Mouse (Mus musculus) large intestine, adult 2 months (tissue): ENCODE results near the gene Bdh1. TPM values are rescaled to one million over a fixed set of nuclear protein-coding genes. Genes with fewer than 3 reads are reported as not detected.
"Not testable (repeated sequence)": the region's sequence is repeated elsewhere in the genome, so short reads cannot be mapped to it uniquely, and the experiment has no call there.

ENCODE experiments used
- DNase-seq: peaks from one replicate; pipeline ENCODE4 v3.0.0-alpha.2; 2012; ENCODE audit warnings: low read depth, low spot score
- WGBS: fragments of 180-500 bp; shearing (Covaris S2); methylation state at CpG from one replicate; pipeline ENCODE4 v1.1.7; 2018; 5-methylcytosine and 5-hydroxymethylcytosine counted together
- polyA plus RNA-seq: library from polyadenylated mRNA; depleted of rRNA; stranded (reverse); fragments of >200 nt; gene quantifications from 2 replicates; pipeline ENCODE4 v1.2.3, GENCODE M21; 2012; rRNA removed

The Bdh1 gene
- polyA plus RNA-seq: 156 and 185 TPM in 2 replicates

GRCm38 (mm10) chr16:31422000-31422399 is at the start of gene Bdh1:
Gene Bdh1 (plus strand): TSS chr16:31422280.
- WGBS: 44% methylated on average over 9 of the region's 9 CpGs
- no peak for DNase-seq

GRCm38 (mm10) chr16:31372316-31372715 is 49.8 kb upstream of the Bdh1 start:
- 91% methylated on average over 3 of the region's 3 CpGs for WGBS
- DNase-seq: not testable (repeated sequence)

- not testable (repeated sequence) for DNase-seq
- 33% methylated on average over 4 of the region's 4 CpGs for WGBS
Measured at GRCm38 (mm10) chr16:31375877-31376582, 46.0 kb upstream of the Bdh1 start.

- WGBS: 85% methylated on average over 3 of the region's 3 CpGs
- not testable (repeated sequence) for DNase-seq
Measured at GRCm38 (mm10) chr16:31388269-31388668, 33.8 kb upstream of the Bdh1 start.

- WGBS: 31% methylated on average over 2 of the region's 2 CpGs
- DNase-seq: no peak
Measured at GRCm38 (mm10) chr16:31399231-31399630, 22.8 kb upstream of the Bdh1 start.

GRCm38 (mm10) chr16:31400908-31401692 is 21.0 kb upstream of the Bdh1 start:
- no peak for DNase-seq
- WGBS: 94% methylated on average over 11 of the region's 11 CpGs

- WGBS: 33% methylated on average over 8 of the region's 8 CpGs
- no peak for DNase-seq
Measured at GRCm38 (mm10) chr16:31402096-31402495, 20.0 kb upstream of the Bdh1 start.

- DNase-seq: no peak
- WGBS: 84% methylated on average over 4 of the region's 4 CpGs
Measured at GRCm38 (mm10) chr16:31403971-31404370, 18.1 kb upstream of the Bdh1 start.

- no peak for DNase-seq
- 63% methylated on average over 1 of the region's 1 CpGs for WGBS
Measured at GRCm38 (mm10) chr16:31405040-31405439, 17.0 kb upstream of the Bdh1 start.

- no peak for DNase-seq
- WGBS: 38% methylated on average over 3 of the region's 3 CpGs
Measured at GRCm38 (mm10) chr16:31407872-31408271, 14.2 kb upstream of the Bdh1 start.

GRCm38 (mm10) chr16:31410969-31411368 is 11.1 kb upstream of the Bdh1 start:
- 60% methylated on average over 4 of the region's 4 CpGs for WGBS
- no peak for DNase-seq

GRCm38 (mm10) chr16:31412321-31412720 is 9.8 kb upstream of the Bdh1 start:
- WGBS: 66% methylated on average over 14 of the region's 14 CpGs
- DNase-seq: no peak

- no peak for DNase-seq
- 39% methylated on average over 3 of the region's 3 CpGs for WGBS
Measured at GRCm38 (mm10) chr16:31413777-31414176, 8.3 kb upstream of the Bdh1 start.

- 35% methylated on average over 9 of the region's 9 CpGs for WGBS
- no peak for DNase-seq
Measured at GRCm38 (mm10) chr16:31415885-31416450, 6.1 kb upstream of the Bdh1 start.

- DNase-seq: no peak
- 62% methylated on average over 3 of the region's 3 CpGs for WGBS
Measured at GRCm38 (mm10) chr16:31418704-31419103, 3.4 kb upstream of the Bdh1 start.

GRCm38 (mm10) chr16:31419457-31419856 is 2.6 kb upstream of the Bdh1 start:
- no peak for DNase-seq
- 56% methylated on average over 5 of the region's 5 CpGs for WGBS

- no peak for DNase-seq
- WGBS: 79% methylated on average over 1 of the region's 1 CpGs
Measured at GRCm38 (mm10) chr16:31422722-31423121, 642 bp downstream of the Bdh1 start.

- no peak for DNase-seq
- 92% methylated on average over 4 of the region's 4 CpGs for WGBS
Measured at GRCm38 (mm10) chr16:31423368-31423767, 1.3 kb downstream of the Bdh1 start.

GRCm38 (mm10) chr16:31424416-31425187 is 2.5 kb downstream of the Bdh1 start:
- no peak for DNase-seq
- 38% methylated on average over 4 of the region's 4 CpGs for WGBS

- 0% methylated on average over 4 of the region's 4 CpGs for WGBS
- DNase-seq: peak; percentile 65
Measured at GRCm38 (mm10) chr16:31425508-31425907, 3.4 kb downstream of the Bdh1 start.
